Mouse (Mus musculus) granulocyte monocyte progenitor cell, adult 5-6 weeks (primary cell): ENCODE data around the gene Arrdc2. TPM values are rescaled to one million over a fixed set of nuclear protein-coding genes. Genes with fewer than 3 reads are reported as not detected.
"Not testable (repeated sequence)": the region's sequence is repeated elsewhere in the genome, so short reads cannot be mapped to it uniquely, and the experiment has no call there.

Experiments used
- ATAC-seq: replicated peaks from 2 replicates; pipeline ENCODE4 v1.8.0; 2016; ENCODE audit warnings: mild to moderate bottlenecking, moderate TSS enrichment, inconsistent platforms; ENCODE audit not compliant: poor library complexity, severe bottlenecking
- total RNA-seq, 2 experiments: library from RNA; stranded (forward) in 1 of 2; stranded (reverse) in 1 of 2; fragments of 200-712, 200-1000 nt in 1 of 2; fragments of >200 nt in 1 of 2; fragmentation: Nextera tagmentation in 1 of 2; gene quantifications; 2 replicates each; pipeline ENCODE4 v1.2.3; 2014 to 2017

The Arrdc2 gene
- total RNA-seq, 2 experiments from 2014 or later, result 5.0 to 8.7 TPM

DNA sequence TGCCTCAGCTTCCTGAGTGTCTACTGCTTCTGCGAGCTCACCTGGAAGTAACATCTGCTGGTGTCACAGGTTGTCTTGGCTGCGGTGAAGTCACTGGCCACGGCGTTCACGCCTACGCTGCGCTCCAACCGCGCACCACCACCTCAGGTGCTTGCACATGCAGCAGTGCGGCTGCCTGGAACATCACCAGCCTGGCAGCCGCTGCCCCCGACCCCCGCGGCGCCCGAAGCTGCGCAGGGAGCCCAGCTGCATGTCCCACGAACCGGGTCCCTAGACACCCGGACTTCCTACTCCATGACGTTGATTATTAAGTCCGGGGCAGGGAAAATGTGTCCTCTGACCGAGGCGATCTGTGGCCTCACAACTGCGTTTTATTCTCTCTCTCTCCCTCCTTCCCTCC is 3.0 kb upstream of the Arrdc2 start:
- ATAC-seq, result no peak

DNA sequence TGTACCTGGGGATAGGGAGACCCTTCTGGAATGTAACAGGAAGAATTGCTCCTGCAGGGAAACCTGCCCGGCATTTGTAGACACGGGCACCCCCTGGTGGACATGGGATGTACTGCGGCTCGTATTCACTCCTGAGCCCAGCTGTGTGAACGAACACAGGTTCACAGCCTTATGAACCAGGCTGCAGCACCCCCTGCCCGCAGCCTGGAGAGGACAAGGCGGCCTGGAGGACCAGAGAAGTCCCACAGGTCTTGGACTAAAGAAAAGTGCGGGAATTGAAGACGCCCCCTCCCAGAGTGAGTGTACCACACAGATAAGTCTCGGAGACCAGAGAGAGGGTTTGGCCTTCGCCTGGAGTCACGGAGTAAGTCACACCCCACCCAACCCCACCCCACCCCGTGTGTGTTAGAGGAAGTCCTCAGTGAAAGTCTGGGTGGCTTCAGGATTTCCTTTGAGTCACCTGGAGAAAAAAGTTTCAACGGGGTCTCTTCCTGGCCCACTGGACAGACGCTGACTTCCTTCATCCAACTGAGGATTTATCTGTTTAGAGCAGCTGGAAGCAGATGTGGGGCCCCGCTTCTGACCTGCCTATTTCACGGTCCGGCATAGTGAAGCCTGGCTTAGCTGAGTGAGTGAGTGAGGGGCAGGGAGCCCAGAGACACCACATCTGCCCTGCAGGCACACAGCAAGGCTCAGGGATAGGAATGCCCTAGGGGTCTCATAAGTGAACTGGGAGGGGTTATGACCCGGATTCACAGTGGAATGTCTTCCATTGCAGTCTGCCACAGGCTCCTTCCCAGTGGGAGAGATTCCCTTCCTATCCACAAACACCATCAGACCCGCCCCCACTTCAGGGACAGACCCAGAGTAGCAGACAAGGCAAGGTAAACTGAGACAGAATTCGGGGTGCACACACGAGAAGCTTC is 1.9 kb upstream of the Arrdc2 start:
- peak; percentile 28 for ATAC-seq

DNA sequence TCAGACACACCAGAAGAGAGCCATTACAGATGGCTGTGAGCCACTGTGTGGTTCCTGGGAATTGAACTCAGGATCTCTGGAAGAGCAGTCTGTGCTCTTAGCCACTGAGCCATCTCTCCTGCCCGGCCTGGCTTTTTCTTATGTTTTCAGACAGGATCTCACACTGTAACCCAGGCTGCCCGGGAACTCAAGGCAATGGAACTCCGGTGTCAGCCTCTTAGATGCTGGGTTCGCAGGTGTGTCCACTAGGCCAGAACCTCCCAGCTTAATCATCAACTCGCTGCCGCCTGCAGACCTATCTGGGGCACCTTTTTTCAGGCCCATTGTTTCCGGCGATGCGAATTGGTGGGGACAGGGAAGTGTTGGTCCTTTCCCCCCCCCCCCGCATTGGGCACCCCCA is 1.1 kb upstream of the Arrdc2 start:
- no peak for ATAC-seq

DNA sequence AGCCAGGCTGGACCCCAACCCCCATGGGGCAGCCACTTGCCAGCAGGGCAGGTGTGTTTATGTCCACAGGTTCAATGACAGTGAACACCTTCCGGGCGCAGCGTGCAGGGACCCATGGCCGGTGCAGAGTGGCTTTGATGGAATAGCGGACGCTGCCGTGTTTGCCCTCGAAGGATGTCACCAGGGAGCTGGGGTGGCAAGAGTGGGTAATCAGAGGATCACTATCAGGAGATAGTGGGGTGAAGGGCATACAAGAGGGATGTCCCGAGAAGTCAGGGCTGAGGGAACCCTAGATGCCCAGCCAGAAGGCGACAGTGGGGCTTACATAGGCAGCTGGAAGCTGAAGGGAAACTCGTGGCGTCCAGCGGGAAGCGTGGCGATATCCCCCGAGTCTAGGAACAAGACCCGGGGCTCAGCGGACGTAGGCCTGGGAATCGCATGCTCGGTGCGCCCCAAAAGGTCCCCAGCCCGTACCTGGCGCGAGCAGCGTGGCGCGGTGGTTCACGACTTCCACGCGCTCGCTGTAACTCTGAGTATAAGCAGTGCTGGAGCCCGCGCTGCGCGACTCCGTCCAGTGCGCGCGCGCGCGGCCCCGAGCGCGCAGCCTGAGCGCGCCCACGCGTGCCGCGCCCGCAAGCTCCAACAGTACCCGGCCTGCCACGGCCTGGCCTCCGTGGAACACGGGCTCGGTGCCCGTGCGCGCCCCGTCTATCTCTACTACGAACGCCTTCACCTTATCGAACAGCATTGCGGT is 689 bp downstream of the Arrdc2 start:
- ATAC-seq, result peak; percentile 12

DNA sequence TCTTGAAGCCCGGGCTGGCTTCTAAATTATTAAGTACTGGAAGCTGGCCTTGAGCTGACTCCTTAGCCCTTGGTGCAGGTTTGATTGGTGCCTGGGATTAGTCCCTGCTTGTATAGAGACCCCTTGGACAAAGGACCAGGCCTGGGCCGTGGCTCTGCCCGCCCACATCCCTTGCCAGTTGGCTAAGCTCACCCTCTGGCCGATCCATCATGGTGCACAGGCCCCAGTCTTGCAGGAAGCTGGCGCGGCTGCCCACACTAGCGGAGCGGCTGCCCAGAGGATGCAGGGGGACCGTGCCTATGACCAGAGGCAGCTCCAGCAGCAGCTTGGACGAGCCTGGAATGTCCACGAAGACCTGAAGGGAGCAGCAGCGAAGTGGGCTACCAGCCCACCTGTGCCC is 2.9 kb downstream of the Arrdc2 start:
- ATAC-seq, result no peak

DNA sequence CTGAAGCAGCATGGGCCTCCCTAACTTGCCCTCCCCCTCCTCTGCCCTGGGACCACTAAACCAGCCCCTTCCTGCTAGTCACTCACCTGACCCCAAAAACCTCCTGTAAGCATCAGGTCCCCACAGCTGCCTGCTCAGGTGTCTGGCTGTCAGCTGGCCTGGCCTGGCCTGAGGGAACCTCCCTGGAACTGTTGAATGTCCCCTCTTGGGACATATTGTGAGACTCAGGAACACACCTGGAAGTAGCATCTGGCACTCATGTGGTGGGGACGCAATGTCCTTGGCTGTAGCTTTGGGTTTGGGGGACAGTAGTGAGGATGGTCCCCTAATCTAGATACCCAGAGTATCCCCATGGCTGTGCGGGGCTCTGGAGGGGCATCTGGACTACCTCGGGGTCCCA is 5.4 kb downstream of the Arrdc2 start:
- ATAC-seq, result no peak

DNA sequence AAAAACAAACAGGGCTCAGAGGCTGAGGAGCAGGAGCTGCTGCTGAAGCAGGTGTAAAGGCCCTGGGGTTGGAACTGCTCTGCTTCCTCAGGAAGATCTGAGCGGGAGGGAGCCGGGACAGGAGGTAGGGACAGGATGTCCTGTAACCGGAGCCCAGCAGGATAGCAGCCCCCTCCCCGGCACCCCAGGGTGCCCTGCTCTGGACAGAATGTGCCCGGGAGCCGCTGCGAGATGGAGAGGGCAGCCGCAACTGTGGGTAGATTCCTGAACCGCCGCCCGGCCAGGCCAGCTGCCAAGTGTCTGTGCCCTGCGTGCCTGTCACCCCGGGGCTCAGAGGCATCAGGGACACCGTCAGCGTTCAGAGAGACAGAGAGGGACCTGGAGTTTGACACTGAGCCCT is 6.0 kb downstream of the Arrdc2 start:
- ATAC-seq, result no peak

DNA sequence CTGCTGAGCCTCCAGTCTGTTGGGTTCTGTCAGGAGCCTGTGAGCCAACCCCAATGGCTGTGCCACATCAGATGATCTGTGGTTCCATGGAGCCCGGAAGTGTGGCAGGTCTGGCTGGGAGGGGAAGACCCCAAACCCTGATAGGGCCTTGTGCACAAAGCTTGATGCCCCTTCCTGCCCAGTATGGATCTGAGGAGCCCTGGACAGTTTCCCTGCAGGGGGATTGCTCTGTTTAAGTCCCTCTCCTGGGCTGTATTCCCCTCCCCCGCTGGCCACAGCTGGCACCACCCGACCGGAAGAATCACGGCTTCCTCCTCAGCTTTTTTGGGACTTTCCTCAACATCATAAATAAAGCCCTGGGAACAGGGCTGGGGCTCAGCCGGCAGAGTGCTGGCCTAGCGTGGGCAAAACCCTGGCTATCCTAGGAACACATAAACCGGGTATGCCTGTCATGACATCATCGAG is 6.5 kb downstream of the Arrdc2 start:
- peak; percentile 85 for ATAC-seq

DNA sequence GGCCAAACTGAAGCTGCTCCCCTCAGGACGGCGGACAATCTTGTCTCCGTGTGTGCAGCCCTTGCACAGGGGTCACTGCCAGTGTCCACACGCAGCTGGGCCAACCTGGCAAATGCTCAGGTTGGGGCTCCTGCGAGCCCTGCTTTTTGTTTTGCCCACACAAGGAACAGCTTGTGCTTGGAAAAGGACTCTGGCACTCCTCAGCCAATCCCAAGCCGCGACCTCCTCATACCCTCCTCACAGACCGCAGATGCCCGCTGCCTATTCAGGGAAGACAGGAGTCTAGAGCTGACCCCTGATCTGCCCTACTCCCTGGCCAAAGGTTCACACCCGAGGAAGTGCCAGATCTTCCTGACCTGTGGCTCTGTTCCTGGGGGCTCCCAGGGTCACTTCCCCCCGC is 7.1 kb downstream of the Arrdc2 start:
- ATAC-seq, result no peak

DNA sequence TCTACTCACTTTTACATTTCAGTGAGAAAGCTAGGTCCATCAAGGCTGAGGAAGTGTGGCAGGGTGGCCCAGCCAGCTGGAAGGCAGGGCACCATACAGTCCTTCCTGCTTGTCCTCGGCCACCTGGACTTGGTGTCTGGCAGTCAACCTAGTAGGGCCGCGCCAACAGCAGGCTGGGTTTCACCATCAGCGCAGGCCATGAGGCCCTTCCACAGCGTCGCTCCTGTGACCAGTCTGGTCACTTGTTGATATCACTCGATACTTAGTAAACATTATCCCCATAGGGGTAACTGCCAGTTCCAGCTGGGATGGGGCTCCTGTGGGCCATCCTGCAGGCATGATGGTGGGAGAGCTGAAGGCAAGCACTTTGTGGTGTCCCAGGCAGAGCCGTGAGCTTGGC is 8.0 kb downstream of the Arrdc2 start:
- no peak for ATAC-seq

DNA sequence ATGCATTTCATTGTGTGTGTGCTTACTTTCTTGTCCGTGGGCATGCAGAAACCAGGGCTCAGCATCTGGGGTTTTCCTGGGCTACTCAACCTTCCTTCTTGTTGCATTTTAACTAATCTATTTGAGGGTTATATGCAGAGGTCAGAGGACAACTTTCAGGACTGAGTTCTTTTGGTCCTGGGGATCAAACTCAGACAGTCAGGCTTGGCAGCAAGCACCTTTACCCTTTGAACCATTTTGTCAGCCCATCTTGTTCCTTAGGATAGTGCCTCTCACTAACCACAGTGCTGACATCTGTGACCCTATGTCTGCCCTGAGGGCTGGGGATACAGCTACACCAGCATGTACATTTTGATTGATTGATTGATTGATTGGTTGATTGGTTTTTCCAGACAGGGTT is 11.7 kb downstream of the Arrdc2 start:
- no peak for ATAC-seq

DNA sequence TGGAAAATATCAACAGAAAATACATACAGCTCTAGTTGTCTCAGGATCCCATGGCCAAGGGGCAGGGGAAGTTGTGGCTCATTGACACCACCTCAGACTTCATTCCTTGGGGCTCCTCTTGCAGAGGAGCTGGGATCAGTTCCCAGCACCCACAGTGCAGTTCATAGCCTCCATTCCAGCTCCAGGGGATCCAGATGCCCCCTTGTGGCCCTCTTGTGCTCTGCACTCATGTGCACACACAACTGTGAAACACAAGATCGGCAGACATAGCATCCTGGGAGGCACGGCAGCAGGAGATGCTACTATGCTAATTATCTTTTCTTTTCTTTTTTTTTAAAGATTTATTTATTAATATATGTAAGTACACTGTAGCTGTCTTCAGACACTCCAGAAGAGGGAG is 12.5 kb downstream of the Arrdc2 start:
- 0 out of 2 replicates have a peak, but pooled peaks have one; percentile 14 for ATAC-seq

DNA sequence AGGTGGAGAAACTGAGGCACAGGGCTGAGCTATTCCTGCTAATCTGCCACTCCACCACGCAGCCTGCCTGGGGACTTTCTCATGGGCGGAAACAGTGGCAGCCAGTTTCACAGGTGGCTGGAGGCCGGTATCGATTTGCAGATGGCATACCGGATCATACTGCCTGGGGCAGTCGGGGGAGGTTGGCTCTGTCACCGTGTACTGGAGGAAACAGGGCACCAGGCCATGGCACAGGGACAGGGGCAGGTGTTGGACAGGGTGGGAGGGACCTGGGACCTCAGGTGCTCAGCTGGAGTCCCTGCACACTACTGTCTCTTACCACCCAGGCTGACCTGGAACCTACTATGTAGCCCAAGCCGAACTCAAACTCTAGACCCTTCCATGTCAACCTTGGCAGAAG is 13.7 kb downstream of the Arrdc2 start:
- no peak for ATAC-seq

DNA sequence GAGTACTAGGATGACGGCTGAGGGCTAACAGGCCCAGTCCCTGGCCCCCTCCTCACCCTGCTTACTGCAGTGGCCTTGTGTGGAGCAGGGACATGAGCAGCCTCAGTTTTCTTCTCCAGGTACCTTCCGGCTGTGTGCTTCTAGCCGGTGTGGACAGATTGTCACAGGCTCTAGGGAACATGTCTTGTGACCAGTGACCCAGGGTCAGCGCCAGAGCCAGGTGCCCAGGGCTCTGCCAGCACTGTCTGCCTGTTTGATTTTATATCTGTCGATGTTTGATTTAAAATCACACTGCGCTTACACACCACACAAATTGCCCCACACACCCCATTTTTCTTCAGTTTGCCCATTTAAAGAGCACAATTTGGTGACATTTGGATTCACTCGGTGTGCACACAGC is 15.7 kb downstream of the Arrdc2 start:
- ATAC-seq, result no peak

DNA sequence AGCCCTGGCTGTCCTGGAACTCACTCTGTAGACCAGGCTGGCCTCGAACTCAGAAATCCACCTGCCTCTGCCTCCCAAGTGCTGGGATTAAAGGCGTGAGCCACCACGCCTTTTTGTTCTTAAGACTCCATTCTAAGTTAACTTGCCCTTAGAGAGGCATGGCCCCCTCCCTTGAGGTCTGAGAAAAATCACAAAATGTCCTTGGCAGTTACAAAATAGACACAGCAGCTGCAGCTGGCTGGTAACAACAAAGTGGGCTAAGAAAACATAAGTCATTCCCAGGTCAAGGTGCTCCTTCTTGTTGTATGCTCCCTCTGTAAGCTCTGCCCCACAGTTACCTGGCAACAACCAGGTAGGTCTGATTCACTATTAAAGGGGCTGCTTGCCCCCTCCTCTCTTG is 16.9 kb downstream of the Arrdc2 start:
- ATAC-seq, result not testable (repeated sequence)

DNA sequence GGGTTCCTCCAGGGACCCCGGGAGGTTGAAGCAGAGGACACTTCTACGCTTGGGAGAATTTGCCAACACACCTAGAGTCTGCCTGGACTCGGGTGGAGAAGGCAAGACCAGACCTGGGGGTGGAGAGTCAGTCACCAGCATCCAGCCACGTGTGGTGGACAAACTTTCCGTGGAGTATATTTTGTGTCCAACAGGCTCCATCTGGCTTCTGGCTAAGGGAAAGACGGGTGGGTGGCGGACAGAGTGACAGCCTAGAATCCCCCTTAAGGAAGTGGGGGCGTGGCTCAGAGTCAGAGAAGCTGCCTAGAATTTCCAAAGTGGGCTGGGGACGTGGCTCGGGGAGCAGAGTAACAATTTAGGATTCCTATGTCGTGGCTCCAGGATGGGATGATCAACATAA is 17.5 kb downstream of the Arrdc2 start:
- no peak for ATAC-seq

DNA sequence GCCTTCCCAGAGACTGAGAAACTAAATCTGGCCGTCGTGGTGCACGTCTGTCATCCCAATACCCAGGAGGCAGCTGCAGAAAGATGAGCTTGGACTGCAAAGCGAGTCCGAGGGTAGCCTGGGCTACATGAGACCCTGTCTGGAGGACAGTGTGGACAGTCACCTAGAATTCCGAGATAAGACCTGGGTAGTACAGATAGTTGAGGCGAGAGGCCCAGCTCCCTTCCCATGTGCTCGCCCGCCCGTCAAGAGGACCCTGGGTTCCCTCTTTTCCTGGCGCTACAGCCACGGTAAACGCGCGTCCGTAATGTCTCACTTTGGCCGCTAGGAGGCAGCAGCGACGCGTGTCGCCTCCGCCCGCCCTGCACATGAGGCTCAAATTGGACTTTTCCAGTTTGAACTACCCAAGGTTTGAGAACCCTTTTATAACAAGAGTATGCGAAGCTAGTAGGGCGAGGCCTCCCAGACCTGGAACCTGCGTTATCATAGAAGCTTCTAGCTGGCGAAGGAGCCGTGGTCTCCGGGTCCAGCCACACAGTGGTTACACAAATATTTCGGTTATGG is 18.0 kb downstream of the Arrdc2 start:
- ATAC-seq, result peak; percentile 86

DNA sequence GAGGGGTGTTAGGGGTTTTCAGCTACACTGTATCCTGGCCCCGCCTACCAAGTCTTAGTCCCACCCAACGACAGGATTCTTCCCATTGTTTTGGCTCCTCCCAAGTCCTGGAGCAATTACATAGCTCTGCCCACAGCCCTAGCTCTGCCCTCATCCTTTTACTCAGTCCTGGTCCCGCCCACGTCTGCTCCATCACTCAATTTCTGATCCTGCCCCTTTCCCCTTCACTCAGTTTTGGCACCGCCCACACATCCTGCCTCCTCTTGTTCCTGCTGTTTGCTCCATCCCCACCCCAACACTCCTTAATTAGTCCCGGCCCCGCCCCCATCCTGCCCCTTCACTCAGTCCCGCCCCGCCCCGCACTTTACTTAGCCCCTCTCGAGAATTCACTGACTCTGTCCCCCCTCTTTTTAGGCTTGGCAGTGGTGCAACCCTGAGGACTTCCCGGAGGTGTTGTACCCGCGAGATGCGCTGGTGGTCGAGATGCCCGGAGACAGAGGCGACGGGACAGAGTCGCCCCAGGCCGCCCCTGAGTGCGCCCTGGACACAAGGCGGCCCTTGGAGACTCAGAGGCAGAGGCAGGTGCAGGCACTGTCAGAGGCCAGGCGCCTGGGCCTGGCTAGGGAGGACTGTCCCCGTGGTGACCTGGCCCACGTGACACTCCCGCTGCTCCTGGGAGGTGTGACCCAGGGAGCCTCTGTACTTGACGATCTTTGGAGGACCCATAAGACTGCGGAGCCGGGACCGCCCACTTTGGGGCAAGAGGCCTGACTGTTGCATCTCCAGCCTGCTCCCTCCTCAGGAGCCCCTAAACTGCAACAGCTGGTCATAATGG is 19.2 kb downstream of the Arrdc2 start:
- 0 out of 2 replicates have a peak, but pooled peaks have one; percentile 18 for ATAC-seq

DNA sequence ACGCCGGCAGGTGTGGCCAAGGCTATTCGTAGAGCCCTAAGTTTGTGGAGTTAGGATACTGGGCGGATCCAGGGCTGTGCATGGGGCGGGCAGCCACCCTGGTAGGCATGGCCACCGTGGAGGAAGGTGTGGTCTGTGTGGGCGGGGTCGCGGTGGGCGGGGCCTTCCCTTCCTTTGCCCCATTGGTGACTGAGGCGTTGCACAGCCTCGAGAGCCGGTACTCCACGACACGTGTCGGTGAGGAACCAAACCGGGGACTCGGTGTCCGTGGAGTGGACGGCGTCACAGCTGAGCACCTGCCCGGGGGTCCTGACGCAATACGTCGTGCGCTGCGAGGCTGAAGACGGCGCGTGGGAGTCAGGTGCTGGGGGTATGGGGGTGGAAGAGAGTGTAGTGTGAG is 22.8 kb downstream of the Arrdc2 start:
- ATAC-seq, result peak; percentile 50

DNA sequence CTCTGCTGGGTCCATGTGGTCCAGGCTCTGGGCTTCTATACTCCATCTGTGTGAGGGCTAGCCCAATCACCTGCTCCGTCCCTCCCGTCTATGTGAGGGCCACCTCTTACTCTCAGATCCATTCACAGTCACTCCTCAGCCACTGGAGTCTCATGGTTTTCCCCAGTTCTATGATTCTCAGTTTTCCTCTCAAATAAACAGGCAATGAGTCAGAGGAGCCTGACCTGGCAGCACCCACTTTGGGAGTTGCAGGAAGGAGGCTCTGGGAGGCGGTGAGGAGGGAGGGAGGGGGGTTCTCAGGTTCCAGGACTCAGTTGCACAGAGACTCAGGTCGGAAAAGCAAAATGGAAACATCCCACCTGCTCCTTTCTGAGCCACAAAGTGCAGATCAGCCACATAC is 26.6 kb downstream of the Arrdc2 start:
- ATAC-seq, result no peak
